Mouse (Mus musculus): Measurements from ENCODE around the gene Nudt4. TPM values are rescaled to one million over a fixed set of nuclear protein-coding genes. Genes with fewer than 3 reads are reported as not detected.
"Not testable (repeated sequence)": the region's sequence is repeated elsewhere in the genome, so short reads cannot be mapped to it uniquely, and the experiment has no call there.

Gene Nudt4
- polyA plus RNA-seq, 1 experiment: 36.8 TPM

GRCm38 (mm10) chr10:95551752-95552151 lies 12.2 kb downstream of the Nudt4 start:
- Histone ChIP-seq H3K27me3 (ENCODE audit: control insufficient read depth, insufficient read depth, insufficient read length) (no peaks in the 10 kb centered on the region), H3ac (ENCODE audit: control insufficient read depth, insufficient read length) (no peak overlapping the region), H3K36me3 (ENCODE audit: control insufficient read depth, insufficient read depth) (peaks cover 25% of the 10 kb centered on the region), H3K79me2 (ENCODE audit: control insufficient read depth, insufficient read depth) (peaks cover 54% of the 10 kb centered on the region), H3K4me2 (ENCODE audit: low read depth) (no peak overlapping the region), H3K4me3 (no peak overlapping the region)
- TF ChIP-seq POLR2AphosphoS2 (IDR thresholded peaks at IDR 0.05; ENCODE audit: insufficient read length, low read depth) (no peak), REST (IDR thresholded peaks at IDR 0.05; ENCODE audit: insufficient read depth, insufficient read length) (no peak), CEBPB (IDR thresholded peaks at IDR 0.05; ENCODE audit: insufficient read depth, poor library complexity, severe bottlenecking) (no peak), SRF (IDR thresholded peaks at IDR 0.05; ENCODE audit: control insufficient read depth, insufficient read length, low read depth) (no peak)

GRCm38 (mm10) chr10:95550506-95550905 lies 13.4 kb downstream of the Nudt4 start:
- Histone ChIP-seq H3K79me2 (ENCODE audit: control insufficient read depth, insufficient read depth) (peaks cover 42% of the 10 kb centered on the region), H3ac (ENCODE audit: control insufficient read depth, insufficient read length) (no peak overlapping the region), H3K36me3 (ENCODE audit: control insufficient read depth, insufficient read depth) (peaks cover 29% of the 10 kb centered on the region), H3K27me3 (ENCODE audit: control insufficient read depth, insufficient read depth, insufficient read length) (no peaks in the 10 kb centered on the region), H3K4me3 (no peak overlapping the region), H3K4me2 (ENCODE audit: low read depth) (no peak overlapping the region)
- TF ChIP-seq CEBPB (IDR thresholded peaks at IDR 0.05; ENCODE audit: insufficient read depth, poor library complexity, severe bottlenecking): no peak
- no peak for TF ChIP-seq TCF12 (IDR thresholded peaks at IDR 0.05; ENCODE audit: insufficient read depth, poor library complexity, severe bottlenecking)
- TF ChIP-seq MAX (IDR thresholded peaks at IDR 0.05; ENCODE audit: low read depth): no peak
- TF ChIP-seq MYOD1 (IDR thresholded peaks at IDR 0.05; ENCODE audit: control insufficient read depth in 1 of 3, insufficient read length in 2 of 3, low read depth in 2 of 3): no peak

GRCm38 (mm10) chr10:95549080-95549479 lies 14.9 kb downstream of the Nudt4 start:
- H3K4me2 ChIP-seq (ENCODE audit: low read depth); H3K27me3 ChIP-seq (ENCODE audit: control insufficient read depth, insufficient read depth, insufficient read length); H3ac ChIP-seq (ENCODE audit: control insufficient read depth, insufficient read length); H3K4me3 ChIP-seq: not testable (repeated sequence)
- Histone ChIP-seq H3K79me2 (ENCODE audit: control insufficient read depth, insufficient read depth) (peaks cover 27% of the 10 kb centered on the region), H3K36me3 (ENCODE audit: control insufficient read depth, insufficient read depth) (peaks cover 30% of the 10 kb centered on the region)

- H3K79me2 ChIP-seq (ENCODE audit: control insufficient read depth, insufficient read depth): peaks cover 19% of the 10 kb centered on the region
- H3K27me3 ChIP-seq (ENCODE audit: control insufficient read depth, insufficient read depth, insufficient read length): no peaks in the 10 kb centered on the region
- H3K4me3 ChIP-seq: no peak overlapping the region
- no peak overlapping the region for H3ac ChIP-seq (ENCODE audit: control insufficient read depth, insufficient read length)
- peaks cover 34% of the 10 kb centered on the region for H3K36me3 ChIP-seq (ENCODE audit: control insufficient read depth, insufficient read depth)
- no peak for TF ChIP-seq POLR2A (IDR thresholded peaks at IDR 0.05; ENCODE audit: insufficient read length, low read depth)
- no peak for TF ChIP-seq USF1 (IDR thresholded peaks at IDR 0.05; ENCODE audit: low read depth)
- no peak for TF ChIP-seq REST (IDR thresholded peaks at IDR 0.05; ENCODE audit: insufficient read depth, insufficient read length)
- no peak for TF ChIP-seq TCF12 (IDR thresholded peaks at IDR 0.05; ENCODE audit: insufficient read depth, poor library complexity, severe bottlenecking)
- TF ChIP-seq MAX (IDR thresholded peaks at IDR 0.05; ENCODE audit: low read depth): no peak
- TF ChIP-seq TCF3 (IDR thresholded peaks at IDR 0.05; ENCODE audit: insufficient read length, low read depth): no peak
- no peak for TF ChIP-seq POLR2AphosphoS2 (IDR thresholded peaks at IDR 0.05; ENCODE audit: insufficient read length, low read depth)
- no peak overlapping the region for H3K4me2 ChIP-seq (ENCODE audit: low read depth)
These were observed 15.7 kb downstream of the Nudt4 start for GRCm38 (mm10) chr10:95548154-95548826.

- no peak overlapping the region for H3K4me2 ChIP-seq (ENCODE audit: low read depth)
- H3K27me3 ChIP-seq (ENCODE audit: control insufficient read depth, insufficient read depth, insufficient read length): no peaks in the 10 kb centered on the region
- no peak overlapping the region for H3ac ChIP-seq (ENCODE audit: control insufficient read depth, insufficient read length)
- TF ChIP-seq MYOD1 (IDR thresholded peaks at IDR 0.05; ENCODE audit: control insufficient read depth in 1 of 3, insufficient read length in 2 of 3, low read depth in 2 of 3) (no peak), CEBPB (IDR thresholded peaks at IDR 0.05; ENCODE audit: insufficient read depth, poor library complexity, severe bottlenecking) (no peak), USF1 (IDR thresholded peaks at IDR 0.05; ENCODE audit: low read depth) (no peak), TCF12 (IDR thresholded peaks at IDR 0.05; ENCODE audit: insufficient read depth, poor library complexity, severe bottlenecking) (no peak), REST (IDR thresholded peaks at IDR 0.05; ENCODE audit: insufficient read depth, insufficient read length) (no peak), TCF3 (IDR thresholded peaks at IDR 0.05; ENCODE audit: insufficient read length, low read depth) (no peak), MYOG (IDR thresholded peaks at IDR 0.05; ENCODE audit: control insufficient read depth in 1 of 3, insufficient read depth in 1 of 3, insufficient read length in 2 of 3, low read depth in 2 of 3) (no peak), POLR2A (IDR thresholded peaks at IDR 0.05; ENCODE audit: insufficient read length, low read depth) (no peak)
- H3K36me3 ChIP-seq (ENCODE audit: control insufficient read depth, insufficient read depth): peaks cover 37% of the 10 kb centered on the region
- no peak overlapping the region for H3K4me3 ChIP-seq
- no peaks in the 10 kb centered on the region for H3K79me2 ChIP-seq (ENCODE audit: control insufficient read depth, insufficient read depth)
These were observed 17.8 kb downstream of the Nudt4 start for GRCm38 (mm10) chr10:95546178-95546577.

- peaks cover 9% of the 10 kb centered on the region for H3K79me2 ChIP-seq (ENCODE audit: control insufficient read depth, insufficient read depth)
- H3ac ChIP-seq (ENCODE audit: control insufficient read depth, insufficient read length): no peak overlapping the region
- peaks cover 30% of the 10 kb centered on the region for H3K36me3 ChIP-seq (ENCODE audit: control insufficient read depth, insufficient read depth)
- TF ChIP-seq POLR2AphosphoS2 (IDR thresholded peaks at IDR 0.05; ENCODE audit: insufficient read length, low read depth) (peak; percentile 63), TCF12 (IDR thresholded peaks at IDR 0.05; ENCODE audit: insufficient read depth, poor library complexity, severe bottlenecking) (peak; percentile 63), MAX (IDR thresholded peaks at IDR 0.05; ENCODE audit: low read depth) (no peak), POLR2A (IDR thresholded peaks at IDR 0.05; ENCODE audit: insufficient read length, low read depth) (no peak), TCF3 (IDR thresholded peaks at IDR 0.05; ENCODE audit: insufficient read length, low read depth) (peak; percentile 31), MYOD1 (IDR thresholded peaks at IDR 0.05; ENCODE audit: control insufficient read depth in 1 of 3, insufficient read length in 2 of 3, low read depth in 2 of 3) (peak in 2 of 3 experiments; percentile 70 to 84), E2F4 (IDR thresholded peaks at IDR 0.05; ENCODE audit: insufficient read depth) (no peak), USF1 (IDR thresholded peaks at IDR 0.05; ENCODE audit: low read depth) (peak; percentile 81), CEBPB (IDR thresholded peaks at IDR 0.05; ENCODE audit: insufficient read depth, poor library complexity, severe bottlenecking) (peak; percentile 51; the same call in 1 of the 2 replicates), REST (IDR thresholded peaks at IDR 0.05; ENCODE audit: insufficient read depth, insufficient read length) (no peak), MYOG (IDR thresholded peaks at IDR 0.05; ENCODE audit: control insufficient read depth in 1 of 3, insufficient read depth in 1 of 3, insufficient read length in 2 of 3, low read depth in 2 of 3) (peak in 2 of 3 experiments; percentile 65 to 82), SRF (IDR thresholded peaks at IDR 0.05; ENCODE audit: control insufficient read depth, insufficient read length, low read depth) (no peak)
- peak overlapping the region; percentile 37 for H3K4me2 ChIP-seq (ENCODE audit: low read depth)
- no peaks in the 10 kb centered on the region for H3K27me3 ChIP-seq (ENCODE audit: control insufficient read depth, insufficient read depth, insufficient read length)
- no peak overlapping the region for H3K4me3 ChIP-seq
These were observed 18.9 kb downstream of the Nudt4 start for GRCm38 (mm10) chr10:95545051-95545450.

Measured in myocyte (in vitro differentiated cells).